Mouse (Mus musculus): ENCODE measurements around the gene Efcab9.

DNA sequence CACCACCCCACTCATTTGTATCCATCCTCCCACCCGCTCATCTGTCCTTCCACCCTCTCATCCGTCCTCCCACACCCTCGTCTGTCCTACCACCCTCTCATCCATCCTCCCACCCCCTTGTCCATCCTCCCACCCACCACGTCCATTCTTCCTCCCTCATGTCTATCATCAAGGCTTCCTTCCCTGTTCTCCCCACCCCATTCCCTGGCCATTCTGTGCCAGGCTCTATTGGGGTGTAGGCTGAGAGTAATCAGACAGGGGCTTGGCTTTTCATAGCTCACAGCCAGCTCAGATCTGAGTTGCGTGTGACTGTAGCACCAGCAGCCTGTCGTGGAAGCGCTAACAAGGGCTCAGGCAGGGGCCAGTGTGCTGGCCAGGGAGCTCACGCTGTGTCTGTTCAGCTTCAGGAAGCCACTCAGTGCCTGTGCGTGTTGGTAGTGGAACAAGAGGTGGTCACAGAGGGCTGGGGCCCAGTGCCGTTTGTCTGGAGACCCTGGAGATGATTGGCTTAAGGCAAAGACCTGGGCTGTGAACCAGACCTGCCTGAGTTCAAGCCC is 15.6 kb upstream of the Efcab9 start:
- no peak for TF ChIP-seq SIN3A (IDR thresholded peaks at IDR 0.05; ENCODE audit: low read length)
- no peak for TF ChIP-seq POLR2A (IDR thresholded peaks at IDR 0.05; ENCODE audit: control insufficient read depth in 1 of 2, insufficient read depth in 1 of 2, low read depth in 1 of 2, low read length in 2 of 2, poor library complexity in 1 of 2)
- no peak for TF ChIP-seq MAFK (IDR thresholded peaks at IDR 0.05; ENCODE audit: borderline replicate concordance, low read depth, low read length)
- TF ChIP-seq CHD1 (IDR thresholded peaks at IDR 0.05; ENCODE audit: low read depth, low read length), result no peak
- no peak for TF ChIP-seq USF1 (IDR thresholded peaks at IDR 0.05; ENCODE audit: low read depth, low read length)
- TF ChIP-seq MEF2A (IDR thresholded peaks at IDR 0.05; ENCODE audit: extremely low read depth, insufficient replicate concordance, low read depth, low read length, poor library complexity, severe bottlenecking), result no peak
- TF ChIP-seq CTCF (IDR thresholded peaks at IDR 0.05 in 2 of 3, conservative IDR thresholded peaks at IDR 0.05 in 1 of 3; ENCODE audit: control insufficient read depth in 1 of 3, insufficient read depth in 1 of 3, low read depth in 2 of 3, low read length in 3 of 3, poor library complexity in 1 of 3, severe bottlenecking in 1 of 3), result no peak
- no peak for TF ChIP-seq UBTF (IDR thresholded peaks at IDR 0.05; ENCODE audit: borderline replicate concordance, insufficient read depth, low read depth, low read length)
- no peak for TF ChIP-seq GATA1 (IDR thresholded peaks at IDR 0.05; ENCODE audit: low read depth, low read length)
- TF ChIP-seq USF2 (IDR thresholded peaks at IDR 0.05; ENCODE audit: borderline replicate concordance in 1 of 2, insufficient read depth in 1 of 2, low read depth in 1 of 2, low read length in 2 of 2), result no peak
- no peak for TF ChIP-seq RAD21 (IDR thresholded peaks at IDR 0.05; ENCODE audit: low read depth, low read length)
- no peak for TF ChIP-seq POLR2AphosphoS2 (IDR thresholded peaks at IDR 0.05; ENCODE audit: low read length)
- TF ChIP-seq SMC3 (IDR thresholded peaks at IDR 0.05; ENCODE audit: low read depth, low read length), result no peak
- TF ChIP-seq NELFE (IDR thresholded peaks at IDR 0.05; ENCODE audit: low read depth, low read length), result no peak

Data from MEL (cell line).